Mouse (Mus musculus) layer of hippocampus, adult 9-10 months (tissue): ENCODE data around the gene Ccdc121.

Source experiments
- DNase-seq: peaks from one replicate; pipeline ENCODE4 v3.0.0; 2022; ENCODE audit warnings: low spot score

The Ccdc121 gene

DNA sequence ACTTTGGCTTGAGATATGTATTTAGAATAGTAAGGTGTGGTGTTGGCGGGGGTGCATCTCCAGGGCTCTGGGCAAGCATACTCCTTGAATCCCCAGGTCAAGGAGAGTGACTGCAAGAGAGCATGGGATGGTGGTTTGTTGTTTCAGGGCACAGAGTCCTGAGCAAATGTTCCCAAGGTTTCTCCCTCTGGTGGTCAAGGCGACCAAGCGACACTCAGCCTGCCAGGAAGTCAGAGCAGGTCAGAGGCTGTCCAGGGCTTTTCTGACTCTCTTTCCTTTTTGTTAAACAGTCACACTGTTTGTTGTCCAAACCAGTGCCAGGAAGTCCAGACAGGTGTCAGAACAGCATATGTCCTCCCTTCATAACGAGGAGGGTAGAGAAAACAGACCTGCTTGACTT is at the start of gene Ccdc121:
Gene Ccdc121 (minus strand): TSS at position 145 of the 400 bp plus-strand sequence.
- DNase-seq = no peak

DNA sequence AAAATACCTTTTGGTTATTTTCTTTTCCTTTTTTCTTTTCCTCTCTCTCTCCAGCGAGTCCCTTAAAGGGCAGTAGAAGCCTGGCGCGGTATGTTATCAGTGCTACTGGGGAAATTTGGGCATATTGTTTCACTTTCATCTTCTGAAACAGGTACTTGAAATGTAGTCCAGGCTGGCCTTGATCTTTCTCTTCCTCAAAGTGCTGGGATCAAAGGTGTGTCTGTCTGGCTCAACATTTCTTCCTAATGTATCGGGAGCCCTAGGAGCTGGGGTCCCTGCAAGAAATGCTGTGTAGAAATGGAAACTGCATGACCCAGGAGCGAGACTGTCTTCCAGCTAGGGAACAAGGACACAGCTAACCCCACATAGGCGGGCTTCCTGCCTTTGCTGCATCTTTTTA is 49.1 kb upstream of the Ccdc121 start:
- no peak for DNase-seq

DNA sequence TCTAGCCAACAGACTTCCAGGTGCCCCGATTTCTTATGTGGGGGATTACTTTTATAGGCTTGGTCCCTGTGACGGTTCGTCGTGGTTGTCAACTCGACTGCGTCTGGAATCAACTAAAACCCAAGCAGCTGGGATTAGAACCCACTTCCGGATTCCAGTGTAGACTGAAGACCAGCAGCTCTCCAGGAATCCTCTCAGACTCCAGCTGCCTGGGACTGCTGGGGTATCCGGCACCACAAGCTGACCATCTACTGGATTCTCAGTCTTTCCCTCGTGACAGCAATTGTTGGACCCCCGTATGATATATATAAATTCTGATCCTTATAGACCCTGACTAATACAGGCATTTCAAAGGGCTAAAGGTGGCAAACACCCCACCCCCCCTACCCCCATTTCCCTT is 48.4 kb upstream of the Ccdc121 start:
- DNase-seq = no peak

DNA sequence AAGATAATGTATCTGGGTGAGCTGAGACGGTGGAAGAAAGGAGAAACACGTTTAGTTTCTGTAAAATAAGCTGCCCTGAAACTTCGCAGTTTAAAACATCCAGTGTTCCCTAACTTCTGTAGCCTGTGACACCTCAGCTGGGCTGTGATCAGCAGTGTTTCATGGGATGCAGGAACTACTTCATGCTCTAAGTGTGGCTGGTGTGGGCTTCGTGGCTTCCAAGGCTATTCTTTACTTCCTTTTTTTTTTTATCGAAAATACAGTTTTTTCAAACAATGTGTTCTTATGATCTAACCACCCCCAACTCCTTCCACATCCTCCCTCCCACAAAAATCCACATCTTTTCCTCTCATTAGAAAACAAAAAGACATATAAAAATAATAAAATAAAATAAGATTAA is 44.2 kb upstream of the Ccdc121 start:
- no peak for DNase-seq

DNA sequence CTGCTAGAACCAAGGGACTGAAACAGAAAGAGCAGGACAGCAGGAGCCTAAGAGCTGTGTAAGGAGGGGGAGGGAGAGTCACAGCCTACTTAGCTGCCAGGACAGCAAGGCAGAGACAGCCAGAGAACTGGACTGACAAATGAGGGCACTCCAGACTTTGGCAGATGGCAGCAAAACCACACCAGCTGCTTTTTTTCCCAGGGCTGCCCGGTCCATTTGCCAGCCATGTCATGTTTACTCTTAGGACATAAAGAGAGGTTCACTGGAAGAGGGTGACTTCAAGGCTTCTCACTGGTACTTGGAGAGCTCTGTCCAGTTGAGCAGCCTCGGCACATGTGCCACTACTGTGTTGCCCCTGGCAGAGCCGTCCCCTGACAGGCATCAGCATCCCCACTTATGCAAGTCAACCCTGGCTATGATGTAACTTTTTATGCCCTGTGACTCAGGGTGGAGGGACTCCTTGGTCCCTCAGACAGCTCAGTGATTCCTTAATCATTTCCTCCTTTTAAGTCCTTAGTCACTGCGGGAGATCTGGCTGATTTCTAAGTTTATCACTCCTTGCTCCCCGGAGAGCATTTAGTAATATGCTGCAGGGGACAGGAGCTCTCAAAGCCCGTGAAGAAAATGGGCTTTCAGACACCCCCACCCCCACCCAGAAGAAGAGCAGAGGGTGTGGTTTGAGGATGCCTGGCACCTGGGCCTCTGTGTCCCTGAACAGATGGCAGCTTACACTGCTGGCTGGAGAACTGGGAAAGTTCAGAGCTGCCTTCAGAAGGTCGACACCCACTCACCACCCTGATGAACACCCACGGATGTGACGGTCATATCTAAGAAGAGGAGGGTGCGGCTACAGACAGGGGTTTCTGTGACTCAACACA is 41.5 kb upstream of the Ccdc121 start:
- no peak for DNase-seq

DNA sequence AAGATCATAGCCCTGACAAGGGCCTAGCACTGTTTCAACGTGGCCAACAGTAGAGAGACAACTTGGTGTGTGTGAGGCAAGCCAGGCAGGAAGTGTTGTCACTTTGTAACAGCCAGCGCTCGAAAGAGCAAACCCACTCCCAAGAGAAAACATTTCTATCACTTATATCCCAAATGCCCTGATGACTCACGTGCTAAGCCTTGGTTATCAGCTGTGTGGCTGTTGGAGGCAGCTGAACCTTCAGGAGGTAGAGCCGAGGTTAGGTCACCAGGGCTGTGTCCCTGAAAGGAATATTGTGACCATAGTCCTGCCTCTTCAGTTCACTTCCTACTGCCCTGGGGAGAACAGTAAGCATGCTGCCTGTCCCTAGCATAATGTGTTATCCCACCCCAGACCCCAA is 39.6 kb upstream of the Ccdc121 start:
- DNase-seq = no peak

DNA sequence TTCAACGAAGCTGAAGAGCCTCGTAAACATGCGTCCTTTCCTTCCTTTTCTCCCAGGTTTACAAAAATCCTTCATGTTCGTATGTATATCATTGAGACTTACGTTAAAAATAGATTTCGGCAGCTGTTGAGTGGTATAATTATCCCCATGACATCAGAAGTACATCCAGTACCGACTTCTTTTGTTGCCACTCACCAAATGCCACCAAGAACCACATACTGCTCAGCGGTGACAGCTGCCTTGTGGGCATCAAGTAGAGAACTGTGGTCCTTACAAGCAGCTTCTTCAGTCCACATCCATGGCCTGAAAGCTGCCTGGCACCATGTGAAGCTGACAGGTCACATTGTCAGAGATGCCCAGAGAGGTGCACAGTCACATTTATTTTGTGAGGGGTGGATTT is 38.7 kb upstream of the Ccdc121 start:
- no peak for DNase-seq

DNA sequence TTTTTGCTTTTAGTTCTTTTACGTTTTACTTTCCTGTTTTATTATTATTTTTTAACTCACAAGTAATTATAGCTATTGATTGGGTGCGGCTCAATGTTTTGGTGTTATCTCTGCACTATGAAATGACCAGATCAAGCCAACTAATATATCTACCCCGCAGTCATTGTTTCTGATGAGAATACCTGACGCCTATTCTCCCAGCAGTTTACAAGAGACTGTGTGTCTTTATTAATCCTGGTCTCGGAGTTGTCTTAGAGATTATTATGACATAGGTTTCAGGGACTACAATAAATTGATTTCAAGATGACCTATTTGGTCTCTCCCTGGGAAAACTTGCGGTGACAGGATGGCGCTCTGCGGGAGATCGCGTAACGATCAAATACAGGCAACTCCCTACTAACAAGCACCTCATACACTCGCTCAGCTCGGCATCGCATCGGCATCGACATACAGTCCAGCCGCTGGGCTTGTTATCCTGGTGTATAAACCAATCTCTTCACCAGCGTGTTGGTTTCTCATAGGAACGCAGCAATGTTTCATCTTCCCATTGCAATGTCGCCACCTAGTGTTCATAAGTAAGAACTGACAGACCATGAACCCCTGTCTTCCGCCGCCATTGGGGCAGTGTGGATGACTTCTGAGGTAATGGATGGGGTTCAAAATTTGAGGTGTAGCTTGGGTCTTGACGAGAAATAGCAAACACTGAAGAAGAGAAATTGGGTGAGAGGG is 34.0 kb upstream of the Ccdc121 start:
- peak; percentile 71 for DNase-seq

DNA sequence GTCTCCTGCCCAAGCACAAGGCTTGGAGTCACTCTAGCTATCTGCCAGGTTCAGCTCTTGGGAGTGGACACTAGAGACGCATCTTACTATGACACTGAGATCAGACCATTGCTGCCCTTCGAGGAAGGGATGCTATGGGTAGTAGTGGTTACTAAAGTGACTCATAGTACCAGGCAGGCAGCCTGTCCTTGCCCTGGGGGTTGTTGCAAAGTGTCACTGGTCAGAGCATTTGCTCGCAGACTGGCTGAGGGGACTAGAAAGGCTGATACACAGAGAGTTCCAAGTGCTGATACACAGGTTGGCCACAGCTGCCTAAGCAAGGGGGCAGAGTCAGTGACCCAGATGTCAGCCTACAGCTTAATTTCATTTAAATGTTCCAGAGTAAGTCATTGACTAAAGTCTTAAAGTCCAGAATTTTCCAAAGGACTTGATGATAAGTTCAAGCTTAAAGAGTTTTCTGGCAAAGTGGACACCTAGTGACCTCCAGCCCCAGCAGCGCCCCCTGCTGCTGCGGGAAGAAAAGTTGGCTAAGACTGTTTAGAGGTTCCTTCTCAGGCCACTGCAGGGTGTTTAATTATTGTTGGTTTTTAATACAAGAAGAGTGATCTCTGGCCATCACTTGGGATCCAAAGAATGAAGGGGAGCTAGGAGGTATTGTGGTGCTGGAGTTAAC is 32.6 kb upstream of the Ccdc121 start:
- no peak for DNase-seq

DNA sequence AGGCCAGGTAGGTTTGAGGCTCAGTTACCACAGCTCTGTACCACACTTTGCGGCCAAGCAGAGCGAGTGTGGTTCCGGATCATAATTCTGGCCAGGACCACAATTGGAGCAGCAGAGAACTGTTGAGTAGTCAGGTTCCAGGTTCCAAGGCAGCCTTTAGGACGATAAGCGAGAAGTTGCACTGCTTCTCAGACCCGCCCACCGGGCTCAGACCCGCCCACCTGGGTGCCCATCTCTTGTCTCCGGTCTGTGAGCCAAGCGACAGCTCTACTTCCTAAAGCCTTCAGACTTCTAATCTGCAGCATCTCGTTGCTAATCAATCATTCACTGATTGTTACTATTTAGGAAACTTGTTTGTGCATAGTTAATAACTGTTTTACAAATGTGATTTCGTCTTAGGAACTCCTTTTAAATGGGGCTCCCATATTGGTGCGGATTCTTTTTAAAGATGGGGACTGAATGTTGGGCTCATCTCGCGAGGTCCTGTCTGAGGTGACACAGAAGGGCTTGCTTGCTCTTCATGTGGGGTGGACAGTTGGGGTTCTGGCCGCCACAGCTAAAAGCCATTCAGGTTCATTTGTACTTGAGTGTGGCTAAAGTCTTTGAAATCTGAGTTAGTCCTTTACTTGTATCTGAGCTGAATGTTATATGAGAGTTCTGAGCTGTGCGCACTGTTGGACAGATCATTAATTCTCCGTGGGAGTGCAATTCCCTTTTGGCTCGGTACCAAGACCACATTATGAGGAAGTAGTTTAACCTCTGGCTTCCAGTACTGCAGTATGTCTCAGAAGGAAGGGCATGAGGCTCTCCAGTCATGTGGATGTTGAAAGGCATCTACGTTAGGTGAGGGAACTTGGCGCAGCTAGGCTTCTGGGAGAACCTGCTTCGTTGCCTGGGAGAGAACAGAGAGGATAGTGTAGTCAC is 28.9 kb upstream of the Ccdc121 start:
- no peak for DNase-seq

DNA sequence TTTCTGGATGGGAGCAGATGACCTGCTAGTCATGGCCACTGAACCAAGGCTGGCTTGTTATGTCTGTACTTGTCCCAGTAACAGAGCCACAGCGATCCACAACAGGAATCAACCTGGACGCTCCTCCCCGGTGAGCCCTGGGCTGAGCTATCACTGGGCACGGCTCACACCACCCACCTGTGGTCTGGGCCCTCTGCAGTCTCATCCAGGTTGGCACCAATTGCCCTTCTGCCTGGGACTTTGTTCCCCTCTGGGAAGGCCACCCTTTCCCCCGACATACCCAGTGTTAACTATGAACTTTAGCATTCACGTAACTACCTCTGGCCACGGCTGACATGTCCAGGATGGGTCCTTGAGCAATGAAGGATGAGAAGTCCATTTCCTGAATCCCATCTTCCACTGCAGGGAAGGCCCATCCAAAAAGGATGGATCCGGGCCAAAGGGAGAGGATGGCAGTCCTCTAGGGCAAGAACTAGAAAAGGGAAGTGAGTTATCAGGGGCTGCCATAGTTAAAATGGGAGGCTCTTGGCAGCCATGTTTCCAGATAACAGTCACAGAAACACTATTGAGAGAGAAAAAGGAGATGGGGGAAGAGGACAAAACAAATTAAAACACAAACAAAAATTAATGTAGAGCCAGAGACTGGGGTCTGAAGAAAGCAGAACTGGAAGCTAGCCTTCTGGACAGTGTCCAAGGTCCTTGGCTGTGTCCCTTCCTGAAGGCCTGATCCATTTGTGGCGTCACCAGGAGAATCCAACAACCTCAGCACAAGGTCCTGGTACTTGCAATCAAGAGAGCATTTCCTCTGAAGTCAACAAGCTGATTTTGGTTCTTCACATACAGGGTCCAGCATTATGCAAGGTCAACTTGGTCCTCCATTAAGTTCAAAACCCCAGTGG is 26.6 kb upstream of the Ccdc121 start:
- no peak for DNase-seq

DNA sequence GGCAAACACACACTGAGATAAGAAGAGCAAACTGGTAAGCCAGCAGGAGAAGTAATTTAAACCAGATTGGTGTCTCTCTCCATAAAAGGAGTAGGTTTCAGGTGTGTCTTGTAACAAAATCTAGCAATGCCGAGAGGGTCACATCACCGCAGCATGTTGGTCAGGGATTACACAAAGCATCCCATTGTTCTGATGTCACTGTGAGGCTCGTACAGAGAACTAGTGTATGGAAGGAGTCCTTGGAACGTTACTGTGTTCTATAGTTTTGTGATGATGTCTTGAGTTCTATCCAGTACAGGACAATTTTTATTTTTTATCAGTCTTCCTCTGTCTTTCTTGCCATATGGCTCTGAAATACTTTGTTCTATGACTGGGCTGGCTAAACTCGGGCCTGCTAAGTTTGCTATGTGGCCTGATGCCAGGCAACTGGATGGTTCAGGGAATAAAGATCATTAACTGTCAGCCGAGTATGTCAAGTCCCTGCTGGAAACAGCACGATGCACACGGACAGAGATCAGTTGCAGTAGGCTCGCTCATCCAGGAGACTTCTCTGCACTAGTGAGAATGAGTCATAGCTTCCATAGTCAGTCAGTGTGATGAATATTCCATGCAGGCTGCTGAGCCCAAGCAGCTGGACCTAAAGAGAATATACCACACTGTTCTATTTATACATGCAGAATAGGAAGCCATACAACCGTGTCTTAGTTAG is 24.1 kb upstream of the Ccdc121 start:
- peak; percentile 20 for DNase-seq

DNA sequence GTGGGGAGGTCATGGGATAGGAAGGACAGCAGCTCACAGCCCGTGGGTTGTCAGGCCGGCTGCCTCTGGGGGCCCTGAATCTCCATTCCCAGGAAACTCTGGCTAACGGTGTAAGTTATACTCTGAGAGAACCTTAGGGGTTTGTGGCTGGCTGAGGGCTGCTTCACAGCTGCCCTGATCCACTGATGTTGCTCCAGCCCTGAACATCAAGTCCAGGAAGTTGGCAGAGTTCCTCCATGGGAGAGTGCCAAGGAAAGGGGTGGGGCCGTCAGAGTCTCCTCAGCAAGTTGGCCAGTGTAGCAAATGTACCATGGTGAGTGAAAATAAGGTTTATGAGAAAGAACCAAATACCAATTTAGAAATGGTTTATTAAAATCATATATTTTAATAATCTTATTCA is 18.1 kb upstream of the Ccdc121 start:
- DNase-seq = no peak

DNA sequence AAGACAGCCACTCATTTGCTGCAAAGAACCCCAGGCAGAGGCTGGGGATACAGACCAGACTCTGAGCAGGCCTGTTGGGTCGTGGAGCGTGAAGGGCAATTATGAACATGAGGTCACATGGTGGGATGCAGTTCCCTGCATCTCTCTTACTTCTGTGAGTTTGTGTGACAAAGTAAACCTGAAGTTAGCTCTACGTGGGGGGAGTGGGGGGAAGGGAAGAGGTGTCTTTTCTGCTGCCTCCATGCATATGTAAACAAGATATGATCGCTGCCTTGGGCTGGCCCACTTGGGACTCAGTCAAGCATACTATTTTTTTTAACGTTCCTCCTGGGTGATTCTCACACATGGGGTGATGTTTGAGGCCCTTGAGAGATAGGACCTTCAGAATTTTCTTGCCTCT is 14.7 kb upstream of the Ccdc121 start:
- no peak for DNase-seq

DNA sequence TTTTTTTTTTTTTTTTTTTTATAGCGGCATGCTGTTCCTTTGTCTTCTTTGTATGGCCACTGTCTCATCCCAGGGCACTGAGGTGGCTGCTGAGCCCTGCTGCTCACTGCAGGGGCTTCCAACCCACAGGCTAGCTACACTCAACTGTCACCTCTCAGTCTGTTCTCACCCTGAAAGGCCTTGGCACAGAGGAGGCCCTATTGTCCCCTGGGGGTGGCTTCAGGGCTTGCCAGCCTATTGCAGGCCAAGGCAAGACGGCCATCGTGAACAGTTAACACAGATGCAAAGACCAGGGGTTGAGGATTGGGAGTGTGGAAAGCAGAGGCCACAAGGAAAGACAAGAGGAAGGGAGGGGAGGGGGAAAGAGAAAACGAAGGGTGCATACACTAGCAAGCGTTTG is 12.6 kb upstream of the Ccdc121 start:
- DNase-seq = no peak

DNA sequence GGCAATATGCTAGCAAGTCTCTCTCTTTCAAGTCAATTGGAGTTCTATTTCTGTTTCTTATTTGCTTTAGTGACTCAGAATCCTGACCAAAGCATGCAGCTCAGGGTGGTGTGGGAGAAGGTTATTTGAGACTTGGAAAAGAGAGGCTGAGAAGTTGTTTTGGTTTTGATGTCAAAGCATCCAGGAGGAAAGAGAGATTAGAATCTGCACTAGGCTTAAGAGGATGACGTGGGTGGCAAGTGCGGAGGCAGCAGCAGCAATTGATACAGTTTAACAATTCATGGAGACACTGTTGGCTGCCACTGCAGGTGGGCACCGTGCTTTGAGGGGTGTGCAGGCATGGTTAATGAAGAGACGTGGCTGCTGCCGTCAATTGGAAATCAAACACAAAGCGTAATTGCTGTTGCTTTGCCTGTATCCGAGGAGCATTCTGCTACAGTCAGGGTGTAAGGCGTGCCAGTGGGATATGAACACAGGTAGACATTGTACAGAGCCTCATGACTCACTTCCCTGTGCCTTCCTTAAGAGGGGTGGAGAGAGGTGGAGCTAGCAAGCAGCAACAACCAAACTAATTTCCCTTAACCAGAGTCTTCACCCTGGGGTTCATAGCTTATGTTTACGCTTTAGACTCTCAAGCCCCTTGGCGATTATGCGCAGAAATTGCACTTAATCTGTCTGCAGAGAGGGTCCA is 10.3 kb upstream of the Ccdc121 start:
- no peak for DNase-seq

DNA sequence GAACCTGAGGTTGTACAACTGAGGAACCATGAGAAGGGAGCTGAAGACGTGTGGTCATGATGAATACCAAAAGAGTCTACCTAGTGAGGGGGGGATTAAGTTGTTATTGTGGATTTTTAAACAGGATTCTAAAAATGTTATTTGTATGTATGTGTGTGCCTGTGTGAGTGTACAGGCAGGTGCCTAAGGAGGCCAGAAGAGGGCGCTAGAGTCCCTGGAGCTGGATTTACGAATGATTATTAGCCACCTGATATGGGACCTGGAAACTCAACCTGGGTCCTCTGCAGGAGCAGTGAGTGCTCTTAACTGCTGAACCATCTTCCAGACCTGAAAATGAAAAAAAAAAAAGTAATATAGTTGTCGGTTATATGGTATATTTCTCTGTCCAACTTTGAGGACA is 7.9 kb upstream of the Ccdc121 start:
- no peak for DNase-seq

DNA sequence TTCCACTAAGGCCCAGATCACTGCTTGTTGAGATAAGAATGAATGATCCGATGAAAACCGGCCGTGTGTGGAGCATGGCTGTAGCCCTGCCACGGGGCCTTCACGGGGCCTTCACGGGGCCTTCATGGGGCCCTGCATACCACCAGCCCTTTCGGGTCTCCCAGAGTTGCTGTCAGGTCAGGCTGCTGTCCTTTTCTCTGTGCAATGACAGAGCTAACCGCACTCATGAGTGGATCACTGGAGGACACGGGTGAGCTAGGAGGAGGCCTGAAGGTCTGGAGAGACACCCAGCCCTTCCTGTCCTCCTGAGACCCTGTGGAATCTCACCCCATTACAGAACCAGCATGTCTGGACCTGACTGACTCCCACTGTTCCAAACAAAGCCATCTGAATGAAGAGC is 6.8 kb upstream of the Ccdc121 start:
- no peak for DNase-seq

DNA sequence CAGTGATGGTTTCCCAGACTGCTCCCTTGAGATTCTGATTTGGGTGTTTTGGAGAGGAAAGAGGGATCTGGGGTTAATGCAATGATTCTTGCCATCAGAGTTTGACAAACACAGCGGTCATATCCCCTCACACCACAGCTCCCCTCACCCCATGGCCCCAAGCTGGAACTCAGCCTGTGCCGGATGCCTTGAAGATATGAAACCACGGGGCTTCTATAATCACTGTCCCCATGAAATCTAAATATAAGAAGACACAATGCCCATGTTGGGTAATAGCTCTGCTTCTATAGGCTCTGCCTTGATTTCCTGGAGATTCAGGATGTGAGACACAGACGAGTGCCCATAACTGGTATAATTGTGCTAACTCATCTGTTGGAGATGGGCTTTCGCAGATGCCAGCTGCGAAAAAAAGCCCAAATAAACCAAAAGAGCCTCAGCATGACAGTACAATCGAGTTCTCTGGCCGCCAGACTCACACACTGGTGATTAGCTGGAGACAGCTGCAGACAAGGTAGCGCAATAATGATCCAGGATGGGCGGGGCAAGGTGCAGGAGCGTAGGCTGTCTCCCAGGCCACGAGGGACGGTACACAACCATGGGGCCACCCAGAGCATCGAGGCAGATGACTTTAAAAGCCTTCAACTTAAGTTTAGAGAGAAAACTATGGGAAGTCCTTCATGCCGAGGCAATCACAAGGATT is 1.3 kb upstream of the Ccdc121 start:
- no peak for DNase-seq
